Mouse (Mus musculus) hindbrain, embryonic 12.5 days (tissue): ENCODE data around the gene Plekhg6. TPM values are rescaled to one million over a fixed set of nuclear protein-coding genes. Genes with fewer than 3 reads are reported as not detected.
A peak's percentile ranks its signal among the peaks of the same experiment; 100 is the strongest.

Source experiments
- ATAC-seq: fragments of 200-750 bp; cut with Nextera tagmentation; 2 replicates; pipeline ENCODE4 v1.8.0; 2017; ENCODE audit warnings: moderate TSS enrichment; ENCODE audit not compliant: low FRiP score
- H3K27ac ChIP-seq: fragments of 300-500 bp; sonication (generic); 2 replicates; pipeline ENCODE4 v1.5.1; 2016; ENCODE audit warnings: mild to moderate bottlenecking
- H3K27me3 ChIP-seq: fragments of 300-500 bp; sonication (generic); 2 replicates; pipeline ENCODE4 v1.6.1; 2016; ENCODE audit warnings: mild to moderate bottlenecking
- H3K36me3 ChIP-seq: fragments of 300-500 bp; sonication (generic); 2 replicates; pipeline ENCODE4 v1.6.1; 2016; ENCODE audit warnings: mild to moderate bottlenecking
- H3K4me1 ChIP-seq: fragments of 300-500 bp; sonication (generic); 2 replicates; pipeline ENCODE4 v1.6.1; 2016
- H3K4me2 ChIP-seq: fragments of 300-500 bp; sonication (generic); replicated peaks from 2 replicates; pipeline ENCODE4 v1.6.1; 2016; ENCODE audit warnings: mild to moderate bottlenecking
- H3K4me3 ChIP-seq: fragments of 300-500 bp; sonication (generic); 2 replicates; pipeline ENCODE4 v1.5.1; 2016; ENCODE audit warnings: mild to moderate bottlenecking
- H3K9ac ChIP-seq: fragments of 300-500 bp; sonication (generic); 2 replicates; pipeline ENCODE4 v1.6.1; 2016; ENCODE audit warnings: mild to moderate bottlenecking, moderate library complexity
- H3K9me3 ChIP-seq: fragments of 300-500 bp; sonication (generic); replicated peaks from 2 replicates; pipeline ENCODE4 v1.6.1; 2016; ENCODE audit warnings: mild to moderate bottlenecking
- WGBS: fragments of 180-500 bp; shearing (Covaris S2); methylation state at CpG from one replicate; pipeline ENCODE4 v1.1.7; 2016; 5-methylcytosine and 5-hydroxymethylcytosine counted together
- polyA plus RNA-seq: library from polyadenylated mRNA; unstranded; fragments of >200 nt; fragmentation: Nextera tagmentation; extraction: Ambion mirVana; gene quantifications from 2 replicates; pipeline ENCODE4 v1.2.1, GENCODE M21; 2016

Plekhg6 gene
- polyA plus RNA-seq, 1 experiment from 2014 or later, result 0.18 TPM

GRCm38 (mm10) chr6:125379781-125380180 is 812 bp downstream of the Plekhg6 start:
- Histone ChIP-seq H3K4me2 (peak overlapping the region; percentile 59), H3K4me1 (peaks cover 30% of the 10 kb centered on the region), H3K9me3 (no peaks in the 10 kb centered on the region), H3K9ac (no peak overlapping the region), H3K27me3 (peaks cover 67% of the 10 kb centered on the region), H3K4me3 (peak overlapping the region; percentile 29), H3K36me3 (no peaks in the 10 kb centered on the region), H3K27ac (no peak overlapping the region)
- no peak for ATAC-seq
- WGBS, result 5% methylated on average over 9 of the region's 9 CpGs

DNA sequence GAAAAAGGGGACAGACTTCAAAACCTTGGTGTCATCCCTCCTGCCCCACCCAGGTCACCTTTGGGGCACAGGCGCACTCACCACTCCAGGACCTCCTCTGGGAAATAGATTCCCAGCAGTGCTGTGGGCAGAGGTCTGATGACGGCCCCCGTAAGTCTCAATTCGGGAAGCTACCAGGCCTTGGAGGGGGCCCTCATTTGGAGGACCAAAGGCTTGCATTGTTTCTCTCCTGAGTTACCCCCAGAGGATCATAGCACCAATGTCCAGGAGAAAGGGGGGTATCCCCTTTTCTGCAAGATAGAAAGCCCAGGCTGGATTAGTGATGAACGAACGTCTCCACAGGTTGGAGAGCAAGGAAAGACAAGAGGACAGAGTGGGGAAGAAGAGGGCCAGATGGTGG is 2.0 kb downstream of the Plekhg6 start:
- peaks cover 69% of the 10 kb centered on the region for H3K27me3 ChIP-seq
- no peak overlapping the region for H3K27ac ChIP-seq
- H3K4me2 ChIP-seq, result no peak overlapping the region
- no peak overlapping the region for H3K4me3 ChIP-seq
- 19% methylated on average over 6 of the region's 6 CpGs for WGBS
- peaks cover 32% of the 10 kb centered on the region for H3K4me1 ChIP-seq
- H3K9me3 ChIP-seq, result no peaks in the 10 kb centered on the region
- no peak for ATAC-seq
- H3K9ac ChIP-seq, result no peak overlapping the region
- H3K36me3 ChIP-seq, result no peaks in the 10 kb centered on the region

DNA sequence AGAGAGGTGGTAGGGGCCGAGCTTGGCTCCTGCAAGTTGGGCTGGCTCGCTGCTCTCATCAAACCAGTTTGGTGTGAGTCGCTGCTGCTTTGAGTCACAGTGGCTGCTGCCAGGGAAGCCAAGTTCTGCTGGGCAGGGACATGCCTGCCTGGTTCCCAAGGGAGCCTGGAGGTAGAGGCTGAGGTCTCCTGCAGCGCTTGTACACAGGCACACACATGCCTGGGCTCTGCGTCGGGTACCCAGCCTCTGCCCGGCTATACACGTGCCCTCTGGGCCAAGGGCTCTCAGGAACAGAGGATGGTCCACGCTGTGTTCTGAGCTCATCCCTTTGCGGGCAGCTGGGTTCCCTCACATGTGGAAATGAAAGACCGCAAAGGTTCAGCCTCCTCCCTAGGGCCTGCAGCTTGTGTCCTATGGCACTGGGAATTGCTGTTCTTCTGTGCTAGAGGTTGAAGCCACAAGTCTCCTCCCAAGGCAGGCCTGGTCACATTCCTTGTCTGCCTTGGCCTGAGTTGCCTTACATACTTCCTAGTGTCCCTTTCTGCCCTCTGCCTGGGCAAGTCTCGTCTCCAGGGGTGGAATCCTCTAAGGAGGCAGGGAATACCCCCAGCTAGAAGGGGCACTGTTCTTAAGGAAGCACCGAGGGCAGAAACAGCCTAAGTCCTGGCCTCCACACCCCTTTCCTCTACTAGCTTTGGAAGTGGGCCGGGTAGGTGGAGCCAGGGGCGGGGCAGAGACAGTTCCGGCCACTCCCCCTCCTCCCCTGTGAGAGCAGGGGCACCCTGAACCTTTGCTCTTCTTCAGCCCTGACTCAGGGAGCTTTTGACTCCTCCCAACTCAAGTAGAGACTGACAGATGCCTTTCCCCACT is 2.8 kb downstream of the Plekhg6 start:
- no peak overlapping the region for H3K9ac ChIP-seq
- peaks cover 32% of the 10 kb centered on the region for H3K4me1 ChIP-seq
- H3K27me3 ChIP-seq, result peaks cover 69% of the 10 kb centered on the region
- H3K4me2 ChIP-seq, result no peak overlapping the region
- H3K4me3 ChIP-seq, result no peak overlapping the region
- no peaks in the 10 kb centered on the region for H3K9me3 ChIP-seq
- WGBS, result 37% methylated on average over 16 of the region's 16 CpGs
- H3K36me3 ChIP-seq, result no peaks in the 10 kb centered on the region
- no peak overlapping the region for H3K27ac ChIP-seq
- ATAC-seq, result no peak

DNA sequence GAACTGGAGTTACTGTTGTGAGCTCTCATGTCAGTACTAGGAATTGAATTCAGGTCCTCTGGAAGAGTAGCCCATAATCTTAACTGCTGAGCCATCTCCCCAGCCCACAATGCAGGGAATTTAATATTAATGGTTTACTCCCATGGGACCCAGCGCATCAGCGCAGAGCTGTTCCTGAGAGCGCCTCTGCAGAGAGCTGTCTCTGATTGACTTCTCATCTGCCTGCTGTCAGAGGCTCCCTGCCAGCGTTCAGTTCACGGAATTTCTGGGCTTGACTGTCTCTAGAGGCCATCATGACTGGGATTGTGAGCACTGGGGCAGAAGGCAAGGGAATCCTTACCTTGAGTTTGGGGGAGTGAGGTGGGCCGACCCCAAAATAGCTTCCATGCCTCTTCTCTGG is 3.6 kb downstream of the Plekhg6 start:
- Histone ChIP-seq H3K4me3 (no peak overlapping the region), H3K4me1 (peaks cover 32% of the 10 kb centered on the region), H3K4me2 (no peak overlapping the region), H3K27ac (no peak overlapping the region), H3K9me3 (no peaks in the 10 kb centered on the region), H3K27me3 (peaks cover 69% of the 10 kb centered on the region), H3K36me3 (no peaks in the 10 kb centered on the region), H3K9ac (no peak overlapping the region)
- ATAC-seq, result peak; percentile 39; the same call in 1 of the 2 replicates
- WGBS, result 39% methylated on average over 6 of the region's 6 CpGs

- H3K4me3 ChIP-seq, result no peak overlapping the region
- H3K9ac ChIP-seq, result no peak overlapping the region
Measured at GRCm38 (mm10) chr6:125367758-125368371, 12.7 kb downstream of the Plekhg6 start.

DNA sequence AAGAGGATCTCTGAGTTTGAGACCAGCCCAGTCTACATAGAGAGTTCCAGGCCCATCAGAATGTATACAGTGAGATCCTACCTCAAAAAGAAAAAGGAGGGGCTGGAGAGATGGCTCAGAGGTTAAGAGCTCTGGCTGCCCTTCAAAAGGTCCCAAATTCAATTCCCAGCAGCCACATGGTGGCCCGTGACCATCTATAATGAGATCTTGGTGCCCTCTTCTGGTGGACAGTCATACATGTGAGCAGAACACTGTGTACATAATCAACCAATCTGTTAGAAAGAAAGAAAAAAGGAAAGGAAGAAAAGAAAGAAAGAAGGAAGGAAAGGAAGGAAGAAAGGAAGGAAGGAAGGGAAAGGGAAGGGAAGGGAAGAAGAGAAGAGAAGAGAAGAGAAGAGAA is 14.5 kb downstream of the Plekhg6 start:
- peaks cover 51% of the 10 kb centered on the region for H3K27me3 ChIP-seq
- H3K4me2 ChIP-seq, result no peak overlapping the region
- H3K27ac ChIP-seq, result no peak overlapping the region
- 74% methylated on average over 1 of the region's 1 CpGs for WGBS
- H3K4me1 ChIP-seq, result peaks cover 19% of the 10 kb centered on the region
- no peak overlapping the region for H3K4me3 ChIP-seq
- no peak for ATAC-seq
- H3K36me3 ChIP-seq, result no peaks in the 10 kb centered on the region
- no peak overlapping the region for H3K9ac ChIP-seq
- no peaks in the 10 kb centered on the region for H3K9me3 ChIP-seq

More at GRCm38 (mm10) chr6:125367758-125368371, 12.7 kb downstream of the Plekhg6 start:
- H3K27me3 ChIP-seq, result peaks cover 47% of the 10 kb centered on the region
- no peak overlapping the region for H3K27ac ChIP-seq
- WGBS, result 66% methylated on average over 4 of the region's 4 CpGs
- H3K4me1 ChIP-seq, result peaks cover 12% of the 10 kb centered on the region
- H3K36me3 ChIP-seq, result no peaks in the 10 kb centered on the region
- no peaks in the 10 kb centered on the region for H3K9me3 ChIP-seq
- ATAC-seq, result no peak
- no peak overlapping the region for H3K4me2 ChIP-seq

GRCm38 (mm10) chr6:125365522-125365921 is 15.1 kb downstream of the Plekhg6 start:
- no peaks in the 10 kb centered on the region for H3K9me3 ChIP-seq
- H3K4me3 ChIP-seq, result no peak overlapping the region
- H3K36me3 ChIP-seq, result no peaks in the 10 kb centered on the region
- peaks cover 21% of the 10 kb centered on the region for H3K4me1 ChIP-seq
- H3K27me3 ChIP-seq, result peaks cover 57% of the 10 kb centered on the region
- no peak for ATAC-seq
- WGBS, result 86% methylated on average over 5 of the region's 5 CpGs
- H3K9ac ChIP-seq, result no peak overlapping the region
- no peak overlapping the region for H3K27ac ChIP-seq
- no peak overlapping the region for H3K4me2 ChIP-seq

DNA sequence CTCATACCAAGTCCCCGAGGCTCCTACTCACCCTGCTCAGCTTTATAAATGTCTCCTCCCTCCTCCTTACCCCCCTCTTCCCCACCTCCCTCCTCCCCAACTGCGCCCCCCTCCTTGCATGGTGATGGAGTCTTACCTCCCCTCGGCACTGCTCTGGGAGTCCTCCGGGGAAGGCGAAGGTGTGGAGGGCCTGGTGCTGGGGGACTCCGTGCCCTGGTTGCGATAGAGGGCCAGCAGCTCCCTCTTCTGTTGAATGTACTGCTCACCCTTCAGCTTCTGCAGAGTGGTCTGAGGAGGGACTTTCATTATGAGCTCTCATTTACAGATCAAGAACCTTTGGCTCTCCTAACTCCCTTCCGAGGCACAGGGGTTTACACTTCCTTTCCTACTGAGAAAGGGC is 16.1 kb downstream of the Plekhg6 start:
- Histone ChIP-seq H3K9ac (no peak overlapping the region), H3K27ac (no peak overlapping the region), H3K36me3 (no peaks in the 10 kb centered on the region), H3K27me3 (peaks cover 64% of the 10 kb centered on the region), H3K4me1 (peaks cover 21% of the 10 kb centered on the region), H3K4me3 (no peak overlapping the region), H3K4me2 (no peak overlapping the region), H3K9me3 (no peaks in the 10 kb centered on the region)
- no peak for ATAC-seq
- 4% methylated on average over 8 of the region's 8 CpGs for WGBS

DNA sequence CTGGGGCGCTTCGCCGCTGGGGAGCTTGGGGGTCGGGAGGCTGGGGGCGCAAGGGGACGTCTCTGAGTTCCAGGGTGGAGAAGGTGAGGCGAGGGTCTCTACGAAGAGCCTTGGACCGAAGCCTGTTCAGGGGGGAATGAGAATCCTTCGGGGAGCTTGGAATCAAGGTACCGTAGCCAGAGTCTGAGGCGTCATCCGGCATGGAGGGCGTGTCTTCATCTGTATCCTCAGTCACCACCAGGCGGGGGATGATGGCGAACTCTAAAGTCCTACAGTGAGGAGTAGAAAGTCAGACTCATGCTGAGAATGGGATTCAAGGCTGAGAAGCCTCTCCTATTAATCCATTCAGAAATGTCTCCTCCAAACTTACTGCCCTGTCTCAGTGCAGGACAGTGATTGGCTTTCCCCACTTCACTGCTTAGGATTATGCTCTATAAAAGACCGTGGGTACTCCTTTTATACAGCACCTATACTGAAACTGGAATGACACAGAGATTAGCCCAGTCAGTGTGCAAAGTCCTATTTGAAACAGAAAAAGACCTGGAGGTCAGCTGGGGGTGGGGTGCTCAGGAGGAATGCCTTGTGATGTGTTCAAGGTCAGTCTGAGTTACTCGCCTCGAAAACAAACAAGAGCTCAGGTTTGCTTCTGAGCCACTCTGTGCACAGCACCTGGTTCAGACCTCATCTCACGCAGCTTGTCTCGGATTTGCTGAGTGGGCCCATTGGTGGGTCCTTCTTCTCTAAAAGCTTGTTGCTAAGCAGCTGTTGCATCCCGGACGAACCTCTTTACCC is 16.9 kb downstream of the Plekhg6 start:
- WGBS, result 7% methylated on average over 23 of the region's 23 CpGs
- Histone ChIP-seq H3K4me2 (peak overlapping the region; percentile 26; the same call in 1 of the 2 replicates), H3K27me3 (peaks cover 64% of the 10 kb centered on the region), H3K4me1 (peaks cover 21% of the 10 kb centered on the region), H3K27ac (no peak overlapping the region), H3K36me3 (no peaks in the 10 kb centered on the region), H3K4me3 (no peak overlapping the region), H3K9ac (peak overlapping the region; percentile 10; the same call in 1 of the 2 replicates), H3K9me3 (no peaks in the 10 kb centered on the region)
- ATAC-seq, result no peak

- Histone ChIP-seq H3K4me1 (peaks cover 21% of the 10 kb centered on the region), H3K27ac (no peak overlapping the region), H3K27me3 (peaks cover 64% of the 10 kb centered on the region), H3K9ac (peak overlapping the region; percentile 10; the same call in 1 of the 2 replicates), H3K4me2 (peak overlapping the region; percentile 26; the same call in 1 of the 2 replicates), H3K9me3 (no peaks in the 10 kb centered on the region), H3K36me3 (peaks cover 2% of the 10 kb centered on the region; the same call in 1 of the 2 replicates), H3K4me3 (no peak overlapping the region)
- WGBS, result 17% methylated on average over 15 of the region's 15 CpGs
- ATAC-seq, result no peak
Measured at GRCm38 (mm10) chr6:125363021-125363420, 17.6 kb downstream of the Plekhg6 start.

GRCm38 (mm10) chr6:125361467-125362291 is 18.9 kb downstream of the Plekhg6 start:
- Histone ChIP-seq H3K9me3 (no peaks in the 10 kb centered on the region), H3K4me1 (peaks cover 21% of the 10 kb centered on the region), H3K27me3 (peaks cover 59% of the 10 kb centered on the region), H3K27ac (no peak overlapping the region), H3K9ac (no peak overlapping the region), H3K4me2 (peak overlapping the region; percentile 41), H3K36me3 (peaks cover 8% of the 10 kb centered on the region; the same call in 1 of the 2 replicates), H3K4me3 (peak overlapping the region; percentile 21)
- ATAC-seq, result peak; percentile 57
- 21% methylated on average over 38 of the region's 38 CpGs for whole genome bisulfite sequencing
